Mouse (Mus musculus) lung, adult 18-20 months (tissue): ENCODE measurements around the gene Acaca.

Source experiments
- DNase-seq, 2 experiments: peaks; one replicate each; pipeline ENCODE4 v3.0.0; 2022; ENCODE audit warnings: mixed read lengths in 2 of 2

Gene Acaca

GRCm38 (mm10) chr11:84156535-84157262, 27.2 kb downstream of the Acaca start:
- DNase-seq = no peak

- DNase-seq = peak in 1 of 2 experiments; percentile 18
These were observed 34.7 kb downstream of the Acaca start for GRCm38 (mm10) chr11:84164123-84164522.

- no peak for DNase-seq
These were observed 35.1 kb downstream of the Acaca start for GRCm38 (mm10) chr11:84164561-84164960.

GRCm38 (mm10) chr11:84167046-84167526, 37.6 kb downstream of the Acaca start, which contains the start of gene Gm11437:
Gm11437 (minus strand) TSS chr11:84167476.
- no peak for DNase-seq

GRCm38 (mm10) chr11:84168701-84169288, 39.3 kb downstream of the Acaca start:
- DNase-seq = peak; percentile 57 to 72

- no peak for DNase-seq
These were observed 43.3 kb downstream of the Acaca start for GRCm38 (mm10) chr11:84172539-84173435.

GRCm38 (mm10) chr11:84178571-84178970, 49.1 kb downstream of the Acaca start:
- no peak for DNase-seq

- peak; percentile 97 to 98 for DNase-seq
These were observed 49.9 kb downstream of the Acaca start for GRCm38 (mm10) chr11:84179226-84179953.

- DNase-seq = peak; percentile 77 to 81
These were observed 50.6 kb downstream of the Acaca start for GRCm38 (mm10) chr11:84179954-84180598.

GRCm38 (mm10) chr11:84181286-84181685, 51.8 kb downstream of the Acaca start:
- DNase-seq = no peak

GRCm38 (mm10) chr11:84188530-84188929, 59.1 kb downstream of the Acaca start:
- no peak for DNase-seq

- DNase-seq = no peak
These were observed 61.2 kb downstream of the Acaca start for GRCm38 (mm10) chr11:84190581-84191233.

- DNase-seq = peak; percentile 9 to 39
These were observed 63.8 kb downstream of the Acaca start for GRCm38 (mm10) chr11:84193249-84193648.

- DNase-seq = no peak
These were observed 65.3 kb downstream of the Acaca start for GRCm38 (mm10) chr11:84194751-84195150.

- peak; percentile 8 to 18 for DNase-seq
These were observed 68.3 kb downstream of the Acaca start for GRCm38 (mm10) chr11:84197607-84198402.

- no peak for DNase-seq
These were observed 76.3 kb downstream of the Acaca start for GRCm38 (mm10) chr11:84205776-84206175.

GRCm38 (mm10) chr11:84210876-84211275, 81.4 kb downstream of the Acaca start:
- DNase-seq = no peak

- no peak for DNase-seq
These were observed 89.5 kb downstream of the Acaca start for GRCm38 (mm10) chr11:84218951-84219350.

- peak; percentile 50 to 52 for DNase-seq
These were observed 114.1 kb downstream of the Acaca start for GRCm38 (mm10) chr11:84243562-84243961.

- no peak for DNase-seq
These were observed 117.9 kb downstream of the Acaca start for GRCm38 (mm10) chr11:84247370-84247769.
